Mouse (Mus musculus): Measurements from ENCODE around the gene Pate4. TPM values are rescaled to one million over a fixed set of nuclear protein-coding genes. Genes with fewer than 3 reads are reported as not detected.

Gene Pate4
- polyA plus RNA-seq, 1 experiment from 2014 or later, result not detected

Other genes starting within 250 kb of the Pate4 start
- gene Cdon, start 190.8 kb downstream of the Pate4 start, polyA plus RNA-seq (2015; fragmentation: Nextera tagmentation; extraction: Ambion mirVana), result 11.9 and 12.3 TPM in 2 replicates
- gene Gm1113, start 93.7 kb downstream of the Pate4 start, polyA plus RNA-seq (2015; fragmentation: Nextera tagmentation; extraction: Ambion mirVana), result not detected in 2 replicates
- 19.4 and 21.6 TPM in 2 replicates for gene Ddx25, start 53.4 kb downstream of the Pate4 start, polyA plus RNA-seq (2015; fragmentation: Nextera tagmentation; extraction: Ambion mirVana)
- 15.7 and 20.6 TPM in 2 replicates for gene Pus3, start 53.3 kb downstream of the Pate4 start, polyA plus RNA-seq (2015; fragmentation: Nextera tagmentation; extraction: Ambion mirVana)
- gene Pate2, start 41.7 kb downstream of the Pate4 start, polyA plus RNA-seq (2015; fragmentation: Nextera tagmentation; extraction: Ambion mirVana), result 1.3 and 2.3 TPM in 2 replicates
- 25.1 and 26.3 TPM in 2 replicates for gene Hyls1, start 41.5 kb downstream of the Pate4 start, polyA plus RNA-seq (2015; fragmentation: Nextera tagmentation; extraction: Ambion mirVana)
- gene Pate3, start 36.3 kb upstream of the Pate4 start, polyA plus RNA-seq (2015; fragmentation: Nextera tagmentation; extraction: Ambion mirVana), result not detected in 2 replicates
- gene Pate1, start 75.4 kb upstream of the Pate4 start, polyA plus RNA-seq (2015; fragmentation: Nextera tagmentation; extraction: Ambion mirVana), result not detected in 2 replicates
- not detected in 2 replicates for gene Gm17677, start 129.1 kb upstream of the Pate4 start, polyA plus RNA-seq (2015; fragmentation: Nextera tagmentation; extraction: Ambion mirVana)
- gene Gm17727, start 166.2 kb upstream of the Pate4 start, polyA plus RNA-seq (2015; fragmentation: Nextera tagmentation; extraction: Ambion mirVana), result not detected in 2 replicates
- gene Gm27235, start 178.2 kb upstream of the Pate4 start, polyA plus RNA-seq (2015; fragmentation: Nextera tagmentation; extraction: Ambion mirVana), result not detected in 2 replicates
- gene D730048I06Rik, start 178.2 kb upstream of the Pate4 start, polyA plus RNA-seq (2015; fragmentation: Nextera tagmentation; extraction: Ambion mirVana), result not detected in 2 replicates
- gene 9230110F15Rik, start 232.2 kb upstream of the Pate4 start, polyA plus RNA-seq (2015; fragmentation: Nextera tagmentation; extraction: Ambion mirVana), result not detected in 2 replicates